Mouse (Mus musculus) MEL (cell line): ENCODE measurements around the gene Gm5294.

Source experiments
- CHD1 ChIP-seq: IDR thresholded peaks from 2 replicates; pipeline ENCODE4 v1.6.1; 2012; ENCODE audit warnings: low read depth, mild to moderate bottlenecking, inconsistent platforms, low read length, improper control_type of control experiment
- CTCF ChIP-seq, 3 experiments: IDR thresholded peaks in 2 of 3; conservative IDR thresholded peaks in 1 of 3; 2 replicates each; pipeline ENCODE4 v1.5.1; 2011 to 2012; ENCODE audit warnings: low read length in 3 of 3, low read depth in 2 of 3, mild to moderate bottlenecking in 2 of 3, improper control_type of control experiment in 1 of 3, inconsistent platforms in 1 of 3, mixed read lengths in 1 of 3, moderate library complexity in 1 of 3; ENCODE audit not compliant: control insufficient read depth in 1 of 3, insufficient read depth in 1 of 3, poor library complexity in 1 of 3, severe bottlenecking in 1 of 3
- E2F4 ChIP-seq: IDR thresholded peaks from 2 replicates; pipeline ENCODE4 v1.6.1; 2011; ENCODE audit warnings: low read depth, low read length, improper control_type of control experiment, borderline replicate concordance
- ELF1 ChIP-seq: IDR thresholded peaks from 2 replicates; pipeline ENCODE4 v1.6.1; 2014; ENCODE audit warnings: low read depth, mild to moderate bottlenecking, inconsistent platforms, low read length, improper control_type of control experiment, moderate library complexity
- GATA1 ChIP-seq: IDR thresholded peaks from 2 replicates; pipeline ENCODE4 v1.6.1; 2011; ENCODE audit warnings: low read depth, low read length, improper control_type of control experiment
- NELFE ChIP-seq: IDR thresholded peaks from 2 replicates; pipeline ENCODE4 v1.6.1; 2011; ENCODE audit warnings: low read depth, low read length, improper control_type of control experiment
- POLR2A ChIP-seq, 2 experiments: IDR thresholded peaks; 2 replicates each; pipeline ENCODE4 v1.6.1; 2011 to 2012; ENCODE audit warnings: low read length in 2 of 2, mild to moderate bottlenecking in 2 of 2, control low read depth in 1 of 2, improper control_type of control experiment in 1 of 2, low read depth in 1 of 2, moderate library complexity in 1 of 2; ENCODE audit not compliant: control insufficient read depth in 1 of 2, insufficient read depth in 1 of 2, poor library complexity in 1 of 2
- POLR2AphosphoS2 ChIP-seq: IDR thresholded peaks from 2 replicates; pipeline ENCODE4 v1.6.1; 2011; ENCODE audit warnings: low read length, improper control_type of control experiment
- TAL1 ChIP-seq: IDR thresholded peaks from 2 replicates; pipeline ENCODE4 v1.6.1; 2012; ENCODE audit warnings: mild to moderate bottlenecking, inconsistent platforms, low read length, moderate library complexity, mixed read lengths
- ZNF384 ChIP-seq: IDR thresholded peaks from 2 replicates; pipeline ENCODE4 v1.6.1; 2012; ENCODE audit warnings: low read depth, mild to moderate bottlenecking, inconsistent platforms, low read length, improper control_type of control experiment

DNA sequence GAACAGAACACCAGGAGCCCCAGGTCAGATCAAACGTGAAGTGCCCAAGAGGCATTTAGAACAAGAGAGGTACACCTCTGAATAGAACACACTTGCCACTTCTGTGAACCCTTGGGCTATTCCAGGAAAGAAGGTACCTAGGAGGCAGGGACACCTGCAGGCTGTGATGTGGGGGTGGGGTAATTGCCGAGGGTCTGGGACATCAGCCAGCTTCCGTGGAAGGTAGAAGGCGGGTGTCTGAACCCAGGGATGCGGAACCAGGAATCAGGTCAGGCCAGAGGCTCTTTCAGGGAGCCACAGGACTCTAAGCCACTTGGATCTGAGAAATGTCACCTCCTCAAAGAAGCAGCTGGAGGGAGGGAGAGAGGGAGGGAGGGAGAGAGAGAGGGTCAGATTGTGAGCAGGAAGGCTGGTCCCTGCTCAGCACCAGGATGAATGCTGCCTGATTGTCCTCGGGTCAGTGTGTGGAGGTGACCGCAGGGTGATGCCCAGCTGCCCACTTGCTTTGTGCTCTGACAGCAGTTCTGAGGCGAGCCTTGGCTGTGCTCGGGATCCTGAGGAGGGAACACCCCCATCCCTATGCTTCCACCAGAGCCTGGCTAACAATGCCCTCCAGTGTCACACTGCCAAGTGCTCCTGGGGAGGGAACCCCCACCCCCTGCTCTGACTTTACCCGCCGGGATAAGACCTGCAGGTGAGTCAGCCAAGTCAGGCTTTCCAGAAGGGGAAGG lies 31.2 kb upstream of the Gm5294 start:
- no peak for TF ChIP-seq CTCF (IDR thresholded peaks at IDR 0.05 in 2 of 3, conservative IDR thresholded peaks at IDR 0.05 in 1 of 3; ENCODE audit: control insufficient read depth in 1 of 3, insufficient read depth in 1 of 3, low read depth in 2 of 3, low read length in 3 of 3, poor library complexity in 1 of 3, severe bottlenecking in 1 of 3)
- no peak for TF ChIP-seq GATA1
- TF ChIP-seq NELFE: no peak
- TF ChIP-seq TAL1: no peak
- no peak for TF ChIP-seq E2F4
- no peak for TF ChIP-seq ELF1
- no peak for TF ChIP-seq CHD1
- no peak for TF ChIP-seq POLR2A (IDR thresholded peaks at IDR 0.05; ENCODE audit: control insufficient read depth in 1 of 2, insufficient read depth in 1 of 2, low read depth in 1 of 2, low read length in 2 of 2, poor library complexity in 1 of 2)
- no peak for TF ChIP-seq POLR2AphosphoS2
- no peak for TF ChIP-seq ZNF384
